Mouse (Mus musculus) activated CD4-positive, CD25-positive, alpha-beta regulatory T cell (primary cell): ENCODE measurements around the gene Lgals12. TPM values are rescaled to one million over a fixed set of nuclear protein-coding genes. Genes with fewer than 3 reads are reported as not detected.

Experiments used
- polyA plus RNA-seq, 2 experiments: library from polyadenylated mRNA; unstranded; fragments of 100-300 nt; shearing (Covaris generic); gene quantifications; one replicate each; pipeline ENCODE4 v1.2.1; 2017

Lgals12 gene
- polyA plus RNA-seq = under 1 TPM in 1 of 2 experiments, not detected in 1; 0.18 TPM

DNA sequence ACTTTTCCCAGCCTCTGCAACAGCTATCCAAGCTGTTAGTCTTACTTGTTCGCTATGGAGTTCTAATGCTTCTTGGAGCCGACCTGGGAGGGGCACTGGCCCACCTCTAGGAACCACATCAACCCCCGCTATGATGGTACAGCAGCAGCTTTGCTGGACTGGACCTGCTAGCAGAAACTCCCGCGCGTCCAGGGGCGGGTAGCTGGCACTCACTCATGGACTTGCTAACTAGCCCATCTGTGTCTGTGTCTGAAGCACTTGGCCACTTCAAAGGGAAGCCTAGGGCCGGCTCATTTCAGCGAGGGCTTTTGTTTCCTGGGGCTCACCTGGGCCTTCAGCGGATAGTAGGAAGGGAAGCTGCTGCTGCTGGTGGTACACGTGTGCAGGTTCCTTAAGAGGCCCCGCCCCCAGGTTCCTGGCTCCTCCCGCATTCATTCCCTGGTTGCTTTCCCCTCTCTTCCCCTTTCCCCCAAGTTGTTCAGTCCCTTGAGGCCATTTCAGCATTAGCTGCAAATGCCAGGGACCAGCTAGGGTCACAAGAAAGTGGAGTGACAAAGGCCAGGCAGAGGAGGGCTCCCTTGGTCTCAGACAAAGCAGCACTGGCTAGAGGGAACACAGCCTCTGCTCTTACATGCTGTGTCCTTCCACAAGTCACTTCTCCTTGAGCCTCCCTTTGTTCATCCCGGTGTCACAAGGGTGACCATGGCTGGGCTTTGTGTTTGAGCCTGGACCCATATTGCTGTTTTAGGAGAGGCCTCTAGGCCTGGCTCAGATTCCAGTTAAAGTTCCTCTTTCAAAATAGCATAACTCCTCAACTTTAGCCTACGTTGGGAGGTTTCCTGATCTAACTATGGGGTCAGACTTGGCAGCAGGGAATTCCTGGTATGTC is at the start of gene Lgals12:
Gene Lgals12 (minus strand): TSS at position 393 of the 889 bp plus-strand sequence.

GRCm38 (mm10) chr19:7611942-7612757 is 5.2 kb upstream of the Lgals12 start, which contains the start of gene Hrasls5:
Hrasls5 (plus strand) TSS chr19:7612541.

DNA sequence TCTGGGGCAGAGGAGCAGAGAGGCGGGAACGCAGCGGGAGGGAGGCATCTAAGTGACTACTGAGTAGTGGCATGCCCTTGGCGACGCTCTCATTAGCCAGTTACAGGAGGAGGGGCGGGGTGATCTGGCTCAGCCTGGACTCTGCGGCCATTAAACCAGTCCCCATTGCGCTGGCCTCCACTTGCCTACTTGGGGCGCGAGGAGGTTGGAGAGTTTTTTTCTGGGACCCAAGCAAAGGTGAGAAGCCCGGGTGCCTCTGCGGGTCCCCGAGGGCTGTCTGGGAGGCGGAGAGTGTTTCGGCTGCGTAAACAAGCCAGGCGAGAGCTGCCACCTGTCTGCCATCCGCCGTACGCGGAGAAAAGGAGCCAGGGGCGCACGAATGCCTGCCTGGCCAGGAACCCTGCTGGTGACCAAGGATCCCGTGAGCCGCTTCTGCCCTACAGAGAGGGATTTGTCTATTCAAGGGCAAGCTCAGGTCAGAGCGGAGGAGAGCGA is 49.6 kb downstream of the Lgals12 start, which contains the start of gene Pla2g16:
Gene Pla2g16 (plus strand): TSS at position 132 of the 495 bp plus-strand sequence.

Other genes starting within 250 kb of the Lgals12 start
- 10 to 100 TPM; 22.4 to 29.0 TPM for gene Spindoc, start 224.2 kb downstream of the Lgals12 start, polyA plus RNA-seq
- 1 to 10 TPM in 1 of 2 experiments, under 1 TPM in 1; 0.14 to 1.8 TPM for gene 2700081O15Rik, start 189.6 kb downstream of the Lgals12 start, polyA plus RNA-seq
- gene Rtn3, start 123.9 kb downstream of the Lgals12 start, polyA plus RNA-seq = 100 to 1,000 TPM; 108 to 122 TPM
- 10 to 100 TPM; 13.8 to 15.8 TPM for gene Atl3, start 113.2 kb downstream of the Lgals12 start, polyA plus RNA-seq
- 100 to 1,000 TPM; 103 to 156 TPM for gene Pla2g16, start 49.7 kb downstream of the Lgals12 start, polyA plus RNA-seq
- under 1 TPM in 1 of 2 experiments, not detected in 1; 0.16 TPM for gene Hrasls5, start 5.3 kb upstream of the Lgals12 start, polyA plus RNA-seq
- not detected for gene Slc22a19, start 104.1 kb upstream of the Lgals12 start, polyA plus RNA-seq
- not detected for gene Slc22a26, start 195.5 kb upstream of the Lgals12 start, polyA plus RNA-seq